ENCODE assay signal across 15 mouse cellular contexts in the genomic region with DNA sequence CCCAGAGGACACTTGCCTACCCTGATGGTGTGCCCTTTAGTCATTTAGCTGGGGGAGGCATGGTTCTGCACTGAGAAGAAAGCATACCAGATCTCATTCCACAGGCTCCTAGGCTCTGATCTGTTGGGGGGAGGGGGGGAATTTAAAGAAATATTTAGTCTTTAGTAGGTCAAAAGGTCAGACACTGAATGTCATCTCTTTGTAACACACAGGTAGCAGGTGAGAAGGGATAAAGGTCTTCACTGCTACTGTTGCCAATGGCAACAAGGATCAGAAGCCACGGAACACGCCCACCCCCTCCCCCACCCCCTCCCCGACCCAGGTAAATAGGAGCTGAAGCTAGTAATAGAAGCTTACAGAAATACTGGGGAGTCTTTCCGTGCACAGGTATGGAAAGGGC. TPM values are rescaled to one million over a fixed set of nuclear protein-coding genes. Genes with fewer than 3 reads are reported as not detected.
A peak's percentile ranks its signal among the peaks of the same experiment; 100 is the strongest.
DNase-seq lines count a peak whose midpoint lies in the region; ATAC-seq lines count a peak whose summit lies in the region.
"Had no signal": no experiment of that assay in that cellular context is flagged by ENCODE, and none has a peak within 500 bp of the region (broad histone marks: within the 10 kb centered on the region; RNA-seq: fewer than 3 reads in every experiment).

No protein-coding gene starts in this region.

- 14% methylated on average over 4 of the region's 4 CpGs for WGBS in forebrain, embryonic 15.5 days
- 6% methylated on average over 4 of the region's 4 CpGs for WGBS in forebrain, embryonic 10.5 days
- WGBS in lung, embryonic 16.5 days, result 28% methylated on average over 4 of the region's 4 CpGs
- 12% methylated on average over 4 of the region's 4 CpGs for WGBS in liver, embryonic 11.5 days
- 20% methylated on average over 4 of the region's 4 CpGs for whole genome bisulfite sequencing in neural tube, embryonic 14.5 days

- H3K4me2 ChIP-seq in forebrain, embryonic 15.5 days (replicated peaks), result peak overlapping the region; percentile 86; the same call in 1 of the 2 replicates
- peak overlapping the region; percentile 77; the same call in 1 of the 2 replicates for H3K4me2 ChIP-seq in lung, embryonic 16.5 days (ENCODE audit: low read depth, low read length)
- peak overlapping the region; percentile 77 for H3K4me2 ChIP-seq in liver, embryonic 11.5 days
- H3K4me2 ChIP-seq in neural tube, embryonic 14.5 days (ENCODE audit: low read depth, low read length), result peak overlapping the region; percentile 71; the same call in 1 of the 2 replicates

- no peak for ATAC-seq in forebrain, embryonic 15.5 days (replicated peaks)
- no peak for ATAC-seq in lung, embryonic 16.5 days (ENCODE audit: low read depth)
- no peak for ATAC-seq in liver, embryonic 11.5 days (replicated peaks; ENCODE audit: low FRiP score)
- ATAC-seq in neural tube, embryonic 14.5 days (ENCODE audit: low read depth), result no peak
- ATAC-seq in activated CD4-positive, CD25-positive, alpha-beta regulatory T cell, adult 4 months, result no peak
- no peak for ATAC-seq in granulocyte monocyte progenitor cell, adult 5-6 weeks (replicated peaks; ENCODE audit: poor library complexity, severe bottlenecking)
- ATAC-seq: forebrain, postnatal 0 days had no signal

- H3K9ac ChIP-seq in forebrain, embryonic 15.5 days (replicated peaks), result no peak overlapping the region
- no peak overlapping the region for H3K9ac ChIP-seq in lung, embryonic 16.5 days (ENCODE audit: low read length)
- no peak overlapping the region for H3K9ac ChIP-seq in liver, embryonic 11.5 days (ENCODE audit: low read depth, low read length)
- no peak overlapping the region for H3K9ac ChIP-seq in neural tube, embryonic 14.5 days (replicated peaks; ENCODE audit: low read depth, low read length)

- H3K36me3 ChIP-seq in forebrain, embryonic 15.5 days, result no peaks in the 10 kb centered on the region
- H3K36me3 ChIP-seq in forebrain, embryonic 10.5 days (replicated peaks), result no peaks in the 10 kb centered on the region
- no peaks in the 10 kb centered on the region for H3K36me3 ChIP-seq in lung, embryonic 16.5 days (ENCODE audit: control insufficient read depth, insufficient read depth, low read length)
- no peaks in the 10 kb centered on the region for H3K36me3 ChIP-seq in liver, embryonic 11.5 days (ENCODE audit: control insufficient read depth, insufficient read depth, low read length)
- H3K36me3 ChIP-seq in neural tube, embryonic 14.5 days (ENCODE audit: control insufficient read depth, insufficient read depth, low read length), result no peaks in the 10 kb centered on the region

- no peak overlapping the region for H3K27ac ChIP-seq in forebrain, embryonic 15.5 days (replicated peaks)
- no peak overlapping the region for H3K27ac ChIP-seq in forebrain, embryonic 10.5 days
- H3K27ac ChIP-seq in lung, embryonic 16.5 days (ENCODE audit: low read length), result no peak overlapping the region
- peak overlapping the region; percentile 70; the same call in 1 of the 2 replicates for H3K27ac ChIP-seq in liver, embryonic 11.5 days (ENCODE audit: low read depth, low read length)
- H3K27ac ChIP-seq in neural tube, embryonic 14.5 days (ENCODE audit: low read depth, low read length), result no peak overlapping the region

- H3K9me3 ChIP-seq in forebrain, embryonic 15.5 days, result no peaks in the 10 kb centered on the region
- H3K9me3 ChIP-seq in forebrain, embryonic 10.5 days, result no peaks in the 10 kb centered on the region
- H3K9me3 ChIP-seq in lung, embryonic 16.5 days (ENCODE audit: control insufficient read depth, low read length), result no peaks in the 10 kb centered on the region
- H3K9me3 ChIP-seq in liver, embryonic 11.5 days (ENCODE audit: control insufficient read depth, low read length), result no peaks in the 10 kb centered on the region
- H3K9me3 ChIP-seq in neural tube, embryonic 14.5 days (ENCODE audit: control insufficient read depth, low read length), result no peaks in the 10 kb centered on the region

- H3K27me3 ChIP-seq in forebrain, embryonic 15.5 days, result 0 out of 2 replicates have a peak, but pooled peaks cover 4% of the 10 kb centered on the region
- peaks cover 93% of the 10 kb centered on the region for H3K27me3 ChIP-seq in forebrain, embryonic 10.5 days (ENCODE audit: poor library complexity, severe bottlenecking)
- no peaks in the 10 kb centered on the region for H3K27me3 ChIP-seq in lung, embryonic 16.5 days (ENCODE audit: control insufficient read depth, insufficient read depth, low read depth, low read length)
- H3K27me3 ChIP-seq in liver, embryonic 11.5 days (replicated peaks; ENCODE audit: control insufficient read depth, insufficient read depth, low read length), result peaks cover 9% of the 10 kb centered on the region; the same call in 1 of the 2 replicates
- no peaks in the 10 kb centered on the region for H3K27me3 ChIP-seq in neural tube, embryonic 14.5 days (ENCODE audit: control insufficient read depth, insufficient read depth, low read length)

- peaks cover 17% of the 10 kb centered on the region for H3K4me1 ChIP-seq in forebrain, embryonic 15.5 days
- H3K4me1 ChIP-seq in forebrain, embryonic 10.5 days, result peaks cover 65% of the 10 kb centered on the region
- peaks cover 34% of the 10 kb centered on the region for H3K4me1 ChIP-seq in lung, embryonic 16.5 days (replicated peaks; ENCODE audit: control insufficient read depth, insufficient read depth, low read length)
- H3K4me1 ChIP-seq in liver, embryonic 11.5 days (replicated peaks; ENCODE audit: control insufficient read depth, insufficient read depth, low read length), result peaks cover 25% of the 10 kb centered on the region
- H3K4me1 ChIP-seq in neural tube, embryonic 14.5 days (ENCODE audit: control insufficient read depth, insufficient read depth, low read length), result peaks cover 12% of the 10 kb centered on the region

- DNase-seq in forebrain, embryonic 10.5 days (ENCODE audit: extremely low spot score, low spot score), result no peak
- no peak for DNase-seq in lung, postnatal 10 days
- DNase-seq in liver, embryonic 11.5 days (ENCODE audit: low spot score), result no peak
- DNase-seq: cerebellum, adult 8-10 months; forebrain, postnatal 0 days; heart, postnatal 36 days; layer of hippocampus, postnatal 36 days; lung, adult 18-20 months; retina, postnatal 1 day; spleen, adult 18-20 months had no signal

- no peak overlapping the region for H3K4me3 ChIP-seq in forebrain, embryonic 15.5 days
- H3K4me3 ChIP-seq in forebrain, embryonic 10.5 days, result no peak overlapping the region
- no peak overlapping the region for H3K4me3 ChIP-seq in lung, embryonic 16.5 days (ENCODE audit: low read length)
- no peak overlapping the region for H3K4me3 ChIP-seq in liver, embryonic 11.5 days (ENCODE audit: low read depth, low read length)
- H3K4me3 ChIP-seq in neural tube, embryonic 14.5 days (ENCODE audit: low read depth, low read length), result peak overlapping the region; percentile 56

RNA-seq across cellular contexts. Expression of gene Rbp1, which starts 0.9 kb away (rescaled TPM):
- 42.7 and 49.4 TPM in 2 replicates for polyA plus RNA-seq in forebrain, embryonic 15.5 days (2015; fragmentation: Nextera tagmentation; extraction: Ambion mirVana)
- polyA plus RNA-seq in forebrain, embryonic 10.5 days (2016; fragmentation: Nextera tagmentation; extraction: Ambion mirVana), result 27.9 and 30.4 TPM in 2 replicates
- 96.5 and 102 TPM in 2 replicates for polyA plus RNA-seq in lung, embryonic 16.5 days (2015; fragmentation: Nextera tagmentation; extraction: Ambion mirVana)
- polyA plus RNA-seq in liver, embryonic 11.5 days (2014; fragmentation: Nextera tagmentation; extraction: Ambion mirVana), result 49.7 and 54.1 TPM in 2 replicates
- 49.1 and 94.7 TPM in 2 replicates for polyA plus RNA-seq in neural tube, embryonic 14.5 days (2014; fragmentation: Nextera tagmentation; extraction: Ambion mirVana)
- under 1 TPM in 1 of 2 experiments, not detected in 1; 0.33 TPM for polyA plus RNA-seq in activated CD4-positive, CD25-positive, alpha-beta regulatory T cell, adult 4 months (2017; shearing (Covaris generic))
- total RNA-seq in granulocyte monocyte progenitor cell, adult 5-6 weeks (2014; fragmentation: Nextera tagmentation), result 0.73 TPM in 1 of 2 replicates, not detected in the other
- total RNA-seq in granulocyte monocyte progenitor cell, adult 5-6 weeks (2017), result 0.46 TPM in 1 of 2 replicates, not detected in the other

Comparison
In these comparisons a context has a peak if more than half of its experiments do, and no peak if none do; other contexts are left out.
1. RNA of gene Rbp1, which starts 0.9 kb away (polyA plus RNA-seq): 96.5 to 102 TPM in lung, embryonic 16.5 days, 49.7 to 54.1 TPM in liver, embryonic 11.5 days, 49.1 to 94.7 TPM in neural tube, embryonic 14.5 days, 42.7 to 49.4 TPM in forebrain, embryonic 15.5 days and 27.9 to 30.4 TPM in forebrain, embryonic 10.5 days; 0.33 TPM in activated CD4-positive, CD25-positive, alpha-beta regulatory T cell, adult 4 months; every median in the first group is over 10 times any median in the second.
2. Peak in every context shown above with its lines, with median percentiles within 50 percentile points of each other: H3K4me2 ChIP-seq.